Comparison of ENCODE assay signal across 17 mouse cellular contexts in genomic region chr13:30657779-30658178, GRCm38 (mm10).
"Had no signal": no experiment of that assay in that cellular context is flagged by ENCODE, and none has a peak within 500 bp of the region (broad histone marks: within the 10 kb centered on the region; RNA-seq: fewer than 3 reads in every experiment).

No protein-coding gene starts in this region.

- DNase-seq: kidney, adult 8-10 months; kidney, postnatal 10 days; kidney, postnatal 36 days; liver, embryonic 13.5 days; lung, adult 2 months; lung, postnatal 14 days; lung, postnatal 4 days; midbrain, embryonic 14.5 days; right cerebral cortex, adult 18-20 months; right cerebral cortex, postnatal 14 days; right cerebral cortex, postnatal 4 days; thymus, postnatal 25 days had no signal

- H3K9ac ChIP-seq: kidney, embryonic 15.5 days; liver, embryonic 13.5 days; neural tube, embryonic 12.5 days; neural tube, embryonic 15.5 days had no signal

- H3K4me3 ChIP-seq: kidney, embryonic 15.5 days; liver, embryonic 13.5 days; neural tube, embryonic 12.5 days; neural tube, embryonic 15.5 days had no signal

- H3K4me2 ChIP-seq: kidney, embryonic 15.5 days; liver, embryonic 13.5 days; midbrain, embryonic 11.5 days; neural tube, embryonic 12.5 days; neural tube, embryonic 15.5 days had no signal

- H3K9me3 ChIP-seq: kidney, embryonic 15.5 days; liver, embryonic 13.5 days; neural tube, embryonic 12.5 days; neural tube, embryonic 15.5 days had no signal

- H3K4me1 ChIP-seq: neural tube, embryonic 12.5 days had no signal

- H3K27me3 ChIP-seq: kidney, embryonic 15.5 days; neural tube, embryonic 12.5 days; neural tube, embryonic 15.5 days had no signal

- H3K36me3 ChIP-seq: kidney, embryonic 15.5 days; liver, embryonic 13.5 days; neural tube, embryonic 12.5 days; neural tube, embryonic 15.5 days had no signal

- H3K27ac ChIP-seq: kidney, embryonic 15.5 days; liver, embryonic 13.5 days; neural tube, embryonic 12.5 days; neural tube, embryonic 15.5 days; stomach, postnatal 0 days had no signal
